Mouse (Mus musculus) midbrain, embryonic 10.5 days (tissue): ENCODE measurements at regions not wholly inside any gene's neighbourhood (a gene's known extent, or its start where the extent isn't known, plus 50 kb on each side); places are given as distances from the start of the nearest gene placed in this dataset.

Experiments
- DNase-seq: peaks from one replicate; pipeline ENCODE4 v3.0.0-alpha.2; 2017; ENCODE audit warnings: low spot score
- H3K27ac ChIP-seq: fragments of 300-500 bp; sonication (generic); replicated peaks from 2 replicates; pipeline ENCODE4 v1.5.1; 2016; ENCODE audit warnings: mild to moderate bottlenecking
- H3K27me3 ChIP-seq: fragments of 300-500 bp; sonication (generic); 2 replicates; pipeline ENCODE4 v1.6.1; 2016; ENCODE audit warnings: low read depth, mild to moderate bottlenecking; ENCODE audit not compliant: poor library complexity, severe bottlenecking
- H3K36me3 ChIP-seq: fragments of 300-500 bp; sonication (generic); 2 replicates; pipeline ENCODE4 v1.6.1; 2016; ENCODE audit warnings: mild to moderate bottlenecking, moderate library complexity
- H3K4me1 ChIP-seq: fragments of 300-500 bp; sonication (generic); 2 replicates; pipeline ENCODE4 v1.6.1; 2016
- H3K4me3 ChIP-seq: fragments of 300-500 bp; sonication (generic); 2 replicates; pipeline ENCODE4 v1.5.1; 2016; ENCODE audit warnings: mild to moderate bottlenecking, moderate library complexity
- H3K9me3 ChIP-seq: fragments of 300-500 bp; sonication (generic); replicated peaks from 2 replicates; pipeline ENCODE4 v1.6.1; 2016; ENCODE audit warnings: mild to moderate bottlenecking
- WGBS: fragments of 180-500 bp; shearing (Covaris S2); methylation state at CpG from one replicate; pipeline ENCODE4 v1.1.7; 2016; 5-methylcytosine and 5-hydroxymethylcytosine counted together

DNA sequence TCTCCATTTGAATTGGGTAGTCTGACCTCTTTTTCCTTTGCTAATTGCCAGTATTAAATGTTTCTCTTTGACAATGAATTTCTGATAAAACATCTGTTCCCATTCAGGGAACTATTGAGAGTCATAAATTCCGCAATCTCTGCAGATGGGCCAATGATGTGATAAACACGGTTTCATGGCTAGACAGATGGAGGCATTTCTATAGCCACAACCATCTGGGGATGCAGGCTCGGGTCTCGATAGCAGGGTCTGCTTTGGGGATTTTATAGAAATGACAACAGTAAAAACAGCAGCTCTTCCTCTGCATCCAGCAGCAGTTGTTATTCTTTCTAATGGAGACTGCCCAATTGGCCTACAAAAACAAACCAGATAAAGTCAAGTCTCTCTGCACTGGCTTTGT is 82.1 kb upstream of the Ralgapa2 start:
- Histone ChIP-seq H3K27me3 (no peaks in the 10 kb centered on the region), H3K4me3 (no peak overlapping the region), H3K4me1 (no peaks in the 10 kb centered on the region), H3K27ac (no peak overlapping the region), H3K36me3 (no peaks in the 10 kb centered on the region), H3K9me3 (no peaks in the 10 kb centered on the region)
- no peak for DNase-seq
- WGBS, result 80% methylated on average over 4 of the region's 4 CpGs

DNA sequence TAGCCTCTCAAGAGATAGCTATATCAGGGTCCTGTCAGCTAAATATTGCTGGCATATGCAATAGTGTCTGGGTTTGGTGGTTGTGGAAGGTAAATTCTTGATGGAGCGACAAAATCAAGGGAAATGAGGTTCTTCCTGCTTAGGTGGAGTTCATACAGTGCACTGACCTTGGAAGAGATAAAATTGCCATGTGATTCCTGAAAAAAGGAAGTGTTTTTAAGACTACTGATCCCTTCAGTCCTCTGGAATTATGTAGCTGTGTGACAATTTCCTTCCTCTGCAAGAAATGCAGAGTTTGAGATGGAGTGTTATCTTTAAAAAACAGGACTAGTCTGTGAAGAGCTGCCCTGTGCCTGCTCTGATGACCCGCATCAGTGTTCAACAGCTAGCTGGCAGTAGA is 83.5 kb upstream of the Ralgapa2 start:
- H3K4me3 ChIP-seq, result no peak overlapping the region
- no peaks in the 10 kb centered on the region for H3K36me3 ChIP-seq
- H3K27ac ChIP-seq, result no peak overlapping the region
- H3K4me1 ChIP-seq, result no peaks in the 10 kb centered on the region
- DNase-seq, result no peak
- no peaks in the 10 kb centered on the region for H3K27me3 ChIP-seq
- no peaks in the 10 kb centered on the region for H3K9me3 ChIP-seq
- WGBS, result 84% methylated on average over 2 of the region's 2 CpGs

DNA sequence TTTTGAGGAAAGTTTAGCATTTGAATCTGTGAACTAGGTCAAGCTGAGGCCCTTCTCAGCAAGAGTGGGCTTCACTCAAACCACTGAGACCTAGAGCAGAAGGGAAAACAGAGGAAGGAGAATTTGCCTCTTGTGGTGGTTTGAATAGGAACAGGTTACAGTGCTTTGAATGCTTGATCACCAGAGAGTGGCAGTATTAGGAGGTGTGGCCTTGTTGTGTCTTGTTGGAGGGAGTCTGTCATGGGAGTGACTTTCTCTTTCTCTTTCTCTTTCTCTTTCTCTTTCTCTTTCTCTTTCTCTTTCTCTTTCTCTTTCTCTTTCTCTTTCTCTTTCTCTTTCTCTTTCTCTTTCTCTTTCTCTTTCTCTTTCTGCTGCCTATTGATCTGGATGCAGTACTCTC is 94.0 kb upstream of the Ralgapa2 start:
- H3K9me3 ChIP-seq, result 0 out of 2 replicates have a peak, but pooled peaks cover 6% of the 10 kb centered on the region
- H3K27me3 ChIP-seq, result no peaks in the 10 kb centered on the region
- no peak overlapping the region for H3K27ac ChIP-seq
- no peaks in the 10 kb centered on the region for H3K4me1 ChIP-seq
- no peaks in the 10 kb centered on the region for H3K36me3 ChIP-seq
- H3K4me3 ChIP-seq, result no peak overlapping the region
- DNase-seq, result no peak

DNA sequence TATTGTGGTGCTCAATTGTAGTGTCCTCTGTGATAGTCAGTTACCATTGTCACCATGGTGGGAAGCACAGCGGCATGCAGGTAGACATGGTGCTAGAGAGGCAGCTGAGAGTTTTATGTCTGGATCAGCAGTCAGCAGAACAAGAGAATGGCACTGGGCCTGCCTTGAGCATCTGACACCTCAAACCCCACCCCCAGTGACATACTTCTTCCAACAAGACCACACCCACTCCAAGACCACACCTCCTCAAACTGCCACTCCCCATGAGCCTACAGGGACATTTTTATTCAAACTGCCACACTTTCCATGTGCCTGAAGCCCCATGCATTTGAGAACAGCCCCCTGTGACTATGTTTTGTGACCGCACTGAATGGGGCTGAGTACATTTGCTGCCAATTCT is 98.8 kb upstream of the Ralgapa2 start:
- 95% methylated on average over 2 of the region's 2 CpGs for WGBS
- Histone ChIP-seq H3K27ac (no peak overlapping the region), H3K4me1 (peaks cover 9% of the 10 kb centered on the region), H3K27me3 (peaks cover 8% of the 10 kb centered on the region; the same call in 1 of the 2 replicates), H3K4me3 (no peak overlapping the region), H3K9me3 (no peaks in the 10 kb centered on the region), H3K36me3 (no peaks in the 10 kb centered on the region)
- no peak for DNase-seq

- Histone ChIP-seq H3K27me3 (peaks cover 8% of the 10 kb centered on the region; the same call in 1 of the 2 replicates), H3K36me3 (no peaks in the 10 kb centered on the region), H3K4me1 (peaks cover 9% of the 10 kb centered on the region), H3K27ac (no peak overlapping the region), H3K4me3 (no peak overlapping the region), H3K9me3 (no peaks in the 10 kb centered on the region)
- WGBS, result 44% methylated on average over 6 of the region's 6 CpGs
- peak; percentile 77 for DNase-seq
Measured at GRCm38 (mm10) chr2:146611886-146612521, 99.9 kb upstream of the Ralgapa2 start.

DNA sequence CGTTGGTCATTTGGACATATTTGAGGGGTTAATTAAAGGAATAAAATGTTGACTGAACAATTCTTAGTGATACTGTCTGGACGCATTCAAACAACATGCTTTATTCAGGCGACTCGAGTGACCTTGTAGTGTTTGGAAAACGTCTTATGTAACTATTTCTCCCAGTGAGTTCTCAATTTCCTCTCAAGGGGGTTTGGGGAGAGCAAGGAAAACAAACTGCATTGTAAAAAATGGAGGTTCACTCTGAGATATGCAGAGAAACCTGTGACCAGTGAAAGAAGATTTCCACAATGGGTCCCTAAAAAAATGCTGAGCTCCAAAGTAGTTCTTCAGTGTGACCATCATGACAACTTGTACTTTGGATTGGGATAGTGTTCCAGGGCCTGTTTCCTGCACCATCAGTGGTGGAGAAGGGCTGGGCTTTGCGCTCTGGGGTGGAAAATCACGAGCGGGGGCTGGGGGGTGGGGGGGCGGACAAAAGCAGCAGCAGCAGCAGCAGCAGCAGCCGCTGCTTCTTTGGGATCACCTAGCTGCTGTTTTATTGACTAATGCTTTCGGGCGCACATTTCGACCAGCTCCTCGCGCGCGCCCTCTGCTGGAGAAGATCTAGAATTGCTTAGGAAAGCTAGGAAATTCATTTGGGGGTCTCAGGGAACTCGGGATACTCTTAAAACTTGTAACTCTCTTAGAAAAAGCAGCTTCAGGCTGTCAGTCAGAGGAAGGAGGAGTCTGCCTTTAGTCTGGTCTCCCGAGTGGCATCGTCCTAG is 100.6 kb upstream of the Ralgapa2 start:
- Histone ChIP-seq H3K27me3 (peaks cover 8% of the 10 kb centered on the region; the same call in 1 of the 2 replicates), H3K27ac (peak overlapping the region; percentile 70; the same call in 1 of the 2 replicates), H3K9me3 (no peaks in the 10 kb centered on the region), H3K36me3 (no peaks in the 10 kb centered on the region), H3K4me1 (peaks cover 9% of the 10 kb centered on the region), H3K4me3 (peak overlapping the region; percentile 45)
- 9% methylated on average over 20 of the region's 20 CpGs for WGBS
- DNase-seq, result peak; percentile 74

DNA sequence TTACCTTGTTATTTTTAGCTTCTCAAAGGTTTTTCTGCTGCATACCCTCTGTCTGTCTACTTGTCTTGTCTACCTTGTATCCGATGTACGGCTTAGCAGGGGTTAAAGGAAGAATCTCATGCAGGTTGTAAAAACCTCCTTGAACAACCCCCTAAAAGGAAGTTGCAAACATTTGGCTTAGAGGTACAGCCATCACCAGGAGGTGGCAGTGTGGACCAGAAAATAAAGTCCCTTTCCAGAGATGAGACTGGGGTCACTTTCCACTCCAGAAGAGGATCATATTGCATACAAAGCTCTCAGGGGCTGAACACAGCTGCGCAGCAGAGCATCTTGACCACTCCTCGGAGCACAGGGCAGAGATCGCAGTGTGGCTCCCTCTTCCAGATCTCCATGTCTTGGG is 109.0 kb upstream of the Ralgapa2 start:
- 17% methylated on average over 5 of the region's 5 CpGs for WGBS
- Histone ChIP-seq H3K4me3 (no peak overlapping the region), H3K4me1 (peaks cover 15% of the 10 kb centered on the region), H3K36me3 (no peaks in the 10 kb centered on the region), H3K27ac (no peak overlapping the region), H3K9me3 (no peaks in the 10 kb centered on the region), H3K27me3 (peaks cover 42% of the 10 kb centered on the region)
- DNase-seq, result peak; percentile 74

GRCm38 (mm10) chr2:146623052-146623451 is 110.9 kb upstream of the Ralgapa2 start:
- Histone ChIP-seq H3K4me1 (peaks cover 21% of the 10 kb centered on the region), H3K4me3 (no peak overlapping the region), H3K27me3 (peaks cover 49% of the 10 kb centered on the region), H3K27ac (no peak overlapping the region), H3K9me3 (no peaks in the 10 kb centered on the region), H3K36me3 (no peaks in the 10 kb centered on the region)
- DNase-seq, result no peak
- 91% methylated on average over 1 of the region's 1 CpGs for WGBS

DNA sequence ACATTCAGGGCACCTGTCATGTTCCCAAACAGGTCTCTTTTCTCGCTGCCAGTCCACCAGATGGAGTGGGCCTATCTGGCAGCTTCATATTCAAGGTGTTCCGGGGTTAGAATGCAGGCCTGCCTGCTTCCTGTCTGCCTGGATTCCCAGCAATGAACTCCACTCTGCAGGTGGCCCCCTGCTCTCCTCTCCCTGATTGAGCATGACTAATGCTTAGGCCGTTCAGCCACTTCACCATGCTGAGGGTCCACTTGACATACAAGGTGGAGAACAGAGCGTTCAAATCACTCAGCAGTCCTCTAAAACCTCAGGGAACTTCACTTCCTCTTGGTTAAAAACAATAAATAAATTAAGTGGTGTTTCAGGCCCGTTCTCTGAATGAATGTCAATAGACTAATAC is 112.1 kb upstream of the Ralgapa2 start:
- DNase-seq, result no peak
- Histone ChIP-seq H3K36me3 (no peaks in the 10 kb centered on the region), H3K4me1 (peaks cover 21% of the 10 kb centered on the region), H3K27ac (no peak overlapping the region), H3K4me3 (no peak overlapping the region), H3K27me3 (peaks cover 49% of the 10 kb centered on the region), H3K9me3 (no peaks in the 10 kb centered on the region)
- WGBS, result 65% methylated on average over 5 of the region's 5 CpGs

GRCm38 (mm10) chr2:146625166-146625751 is 113.1 kb upstream of the Ralgapa2 start:
- Histone ChIP-seq H3K36me3 (no peaks in the 10 kb centered on the region), H3K27ac (no peak overlapping the region), H3K4me1 (peaks cover 21% of the 10 kb centered on the region), H3K27me3 (peaks cover 51% of the 10 kb centered on the region), H3K9me3 (no peaks in the 10 kb centered on the region), H3K4me3 (no peak overlapping the region)
- 43% methylated on average over 5 of the region's 5 CpGs for WGBS
- DNase-seq, result no peak

DNA sequence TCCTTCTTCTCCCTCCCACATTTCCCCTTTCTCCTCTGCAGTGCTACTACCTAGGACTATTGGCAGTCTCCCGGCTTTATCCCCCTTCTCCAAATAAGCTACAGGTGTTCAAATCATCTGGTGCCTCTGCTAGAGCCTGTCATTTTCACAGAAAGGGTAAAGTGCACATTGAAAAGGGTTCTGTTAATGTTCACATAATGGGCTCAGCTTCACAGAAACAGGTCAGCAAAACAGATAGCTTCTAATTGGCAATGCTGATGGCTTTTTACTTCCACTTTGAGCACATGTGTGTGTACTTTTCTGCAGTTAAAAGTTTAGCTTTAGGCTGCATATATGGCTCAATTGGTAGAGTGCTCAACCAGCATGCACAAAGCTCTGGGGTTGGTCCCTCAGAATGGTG is 114.4 kb upstream of the Ralgapa2 start:
- Histone ChIP-seq H3K27ac (no peak overlapping the region), H3K4me3 (no peak overlapping the region), H3K4me1 (peaks cover 17% of the 10 kb centered on the region), H3K9me3 (no peaks in the 10 kb centered on the region), H3K36me3 (no peaks in the 10 kb centered on the region), H3K27me3 (peaks cover 63% of the 10 kb centered on the region)
- 71% methylated on average over 1 of the region's 1 CpGs for WGBS
- DNase-seq, result no peak

GRCm38 (mm10) chr2:146630179-146630578 is 118.0 kb upstream of the Ralgapa2 start:
- WGBS, result 84% methylated on average over 3 of the region's 3 CpGs
- no peaks in the 10 kb centered on the region for H3K9me3 ChIP-seq
- H3K27me3 ChIP-seq, result peaks cover 65% of the 10 kb centered on the region
- no peak overlapping the region for H3K4me3 ChIP-seq
- H3K4me1 ChIP-seq, result peaks cover 14% of the 10 kb centered on the region
- no peaks in the 10 kb centered on the region for H3K36me3 ChIP-seq
- no peak for DNase-seq
- no peak overlapping the region for H3K27ac ChIP-seq

- Histone ChIP-seq H3K27me3 (peaks cover 62% of the 10 kb centered on the region), H3K27ac (no peak overlapping the region), H3K4me1 (peaks cover 7% of the 10 kb centered on the region; the same call in 1 of the 2 replicates), H3K36me3 (no peaks in the 10 kb centered on the region), H3K4me3 (no peak overlapping the region), H3K9me3 (no peaks in the 10 kb centered on the region)
- WGBS, result 78% methylated on average over 5 of the region's 5 CpGs
- DNase-seq, result no peak
Measured at GRCm38 (mm10) chr2:146631098-146631497, 119.0 kb upstream of the Ralgapa2 start.
